Mouse (Mus musculus) frontal cortex, postnatal 25 days (tissue): Measurements from ENCODE around the gene Gabbr2.

Experiments used
- DNase-seq, 2 experiments: peaks; one replicate each; pipeline ENCODE4 v3.0.0; 2022; ENCODE audit warnings: low spot score in 2 of 2

Gabbr2 gene

DNA sequence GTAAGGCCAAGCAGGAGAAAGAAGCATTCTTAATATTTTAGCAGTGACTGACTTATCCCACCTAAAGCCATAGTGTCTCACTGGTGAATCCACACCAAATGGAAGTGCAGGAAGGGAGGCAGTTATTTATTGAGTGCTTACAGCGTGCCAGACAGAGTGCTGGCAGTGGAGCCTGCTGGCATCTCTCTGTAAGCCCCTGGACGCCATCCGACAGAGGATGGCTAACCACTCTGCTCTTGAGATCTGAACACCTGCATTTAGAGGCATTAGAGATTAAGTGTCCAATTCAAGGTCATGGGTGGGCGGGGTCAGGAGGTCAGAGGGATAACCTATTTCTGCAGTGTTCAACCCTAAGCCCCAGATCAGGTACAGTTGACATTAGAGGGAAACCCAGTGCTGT is 2.8 kb downstream of the Gabbr2 start:
- DNase-seq = no peak

DNA sequence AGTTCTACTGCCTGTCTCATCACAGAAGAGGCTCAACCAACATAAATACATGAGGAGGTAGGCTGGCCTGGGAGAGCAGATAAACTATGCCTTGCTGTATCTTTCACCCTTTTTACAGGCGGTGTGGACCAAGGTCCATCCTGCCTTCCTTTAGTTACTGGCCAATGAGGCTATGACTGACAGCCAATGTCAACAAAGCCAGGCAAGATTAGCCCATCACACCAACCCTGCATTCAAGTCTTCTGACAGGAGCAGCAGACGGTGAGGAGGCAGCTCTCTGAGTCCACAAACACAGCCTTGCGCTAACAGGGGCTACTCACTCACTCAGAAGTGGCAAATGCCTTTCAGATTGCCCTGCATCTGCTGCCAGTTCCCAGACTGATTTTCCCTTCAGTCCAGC is 3.4 kb downstream of the Gabbr2 start:
- no peak for DNase-seq

DNA sequence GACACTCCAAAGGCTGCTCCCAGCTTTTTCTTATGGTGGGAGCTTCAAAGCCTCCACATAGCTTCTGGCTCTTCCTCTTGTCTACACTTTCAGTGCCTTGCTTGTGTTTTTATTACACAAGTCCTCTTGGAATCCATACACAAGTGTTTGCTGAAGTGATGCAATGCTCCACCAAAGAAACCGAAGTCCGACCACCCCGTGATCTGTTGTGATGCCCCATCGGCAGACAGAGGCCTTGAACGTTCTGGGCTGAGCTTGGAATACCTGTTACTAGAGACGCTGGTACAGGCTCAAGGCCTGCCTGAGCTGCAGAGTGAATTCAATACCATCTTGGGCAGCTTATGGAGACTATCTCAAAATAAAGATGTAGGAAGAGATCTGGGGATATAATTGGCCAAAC is 3.9 kb downstream of the Gabbr2 start:
- DNase-seq = no peak

DNA sequence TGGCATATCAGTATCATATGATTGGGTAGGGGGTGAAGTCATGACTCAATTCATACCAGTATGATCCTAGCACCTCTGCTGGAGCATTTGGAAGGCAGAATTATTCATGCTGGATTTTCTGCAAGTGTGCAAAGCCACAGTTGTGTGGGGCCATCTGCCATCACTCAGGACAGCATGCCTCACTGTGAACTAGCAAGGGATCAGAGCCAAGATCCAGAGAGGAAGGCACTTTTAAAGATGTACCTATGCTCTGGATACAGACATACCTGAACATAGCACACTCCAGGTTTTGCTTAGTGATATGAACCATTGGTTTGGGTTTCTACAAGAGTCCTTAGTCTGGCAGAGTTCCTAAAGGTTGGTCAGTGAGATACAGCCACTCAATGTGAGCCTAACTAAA is 5.6 kb downstream of the Gabbr2 start:
- no peak for DNase-seq

DNA sequence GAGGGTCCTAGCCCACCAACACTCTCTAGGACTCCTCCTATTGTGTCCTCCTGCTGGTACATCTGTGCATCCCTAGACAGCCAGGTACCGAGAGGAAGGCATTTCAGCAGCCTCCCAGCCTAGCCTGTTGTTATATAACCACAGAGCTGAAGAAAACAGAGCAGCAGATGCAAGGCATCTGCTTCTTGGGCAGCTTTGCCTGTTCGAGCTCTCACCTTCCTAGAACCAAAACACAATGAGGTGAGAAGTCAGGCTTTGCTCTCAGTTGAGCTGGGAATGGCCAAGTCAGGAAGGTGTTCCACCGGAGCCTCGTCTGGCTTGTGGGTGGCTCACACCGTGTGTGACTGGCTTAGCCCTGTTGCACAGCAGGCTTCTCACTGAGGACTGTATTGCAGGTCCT is 8.8 kb downstream of the Gabbr2 start:
- no peak for DNase-seq

DNA sequence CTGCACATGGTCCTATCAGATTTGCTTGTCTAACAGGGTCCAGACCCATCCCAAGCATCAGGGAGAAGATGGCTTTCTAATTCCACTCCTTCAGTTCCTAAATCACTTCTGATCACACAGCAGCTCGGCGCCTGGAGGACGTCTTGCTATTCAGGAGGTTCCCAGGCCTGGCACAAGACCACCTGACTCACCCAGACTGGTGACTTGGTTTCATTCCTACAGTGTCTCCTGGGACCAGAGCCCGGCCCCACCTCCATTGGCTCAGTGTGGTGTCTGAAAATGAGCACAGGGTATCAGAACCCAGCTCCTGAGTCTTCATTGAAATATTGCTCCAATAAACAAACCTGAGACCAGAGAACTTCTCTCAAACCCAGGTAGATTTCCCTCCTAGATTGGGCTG is 9.6 kb downstream of the Gabbr2 start:
- DNase-seq = no peak

DNA sequence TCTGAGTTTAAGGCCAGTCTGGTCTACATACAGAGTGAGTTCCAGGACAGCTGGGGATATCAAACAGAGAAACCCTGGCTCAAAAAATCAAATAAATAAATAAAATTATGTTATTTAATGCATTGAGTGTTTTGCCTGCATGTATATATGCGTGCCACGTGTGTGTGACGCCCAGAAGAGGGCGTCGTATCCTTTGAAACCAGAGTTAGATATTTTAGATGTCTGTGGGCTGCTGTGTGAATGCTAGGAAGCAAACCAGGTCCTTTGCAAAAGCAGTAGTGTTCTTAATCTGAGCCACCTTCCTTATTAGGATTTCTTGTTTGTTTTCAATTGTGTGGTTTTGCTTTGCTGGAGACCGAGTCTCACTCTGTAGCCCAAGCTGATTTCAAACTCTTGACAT is 13.3 kb downstream of the Gabbr2 start:
- DNase-seq = no peak

DNA sequence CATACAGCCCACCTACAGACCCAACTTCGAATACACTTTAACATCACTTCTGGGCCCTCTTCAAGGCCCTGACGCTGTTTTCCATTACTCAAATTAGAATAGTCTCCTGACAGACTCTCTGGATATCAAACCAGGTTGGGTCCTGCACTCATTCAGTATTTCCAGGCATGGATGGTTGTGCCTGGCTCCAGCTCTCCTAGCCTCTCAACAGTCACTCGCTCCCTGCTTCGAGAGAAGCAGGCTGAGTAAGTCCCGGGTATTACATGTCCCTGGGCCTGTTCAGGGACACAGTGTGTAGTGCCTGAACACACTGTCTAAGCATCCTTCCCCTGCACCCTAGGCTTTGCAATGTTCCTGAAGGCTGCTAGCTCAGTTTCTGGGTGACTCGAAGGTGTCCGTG is 14.5 kb downstream of the Gabbr2 start:
- no peak for DNase-seq

DNA sequence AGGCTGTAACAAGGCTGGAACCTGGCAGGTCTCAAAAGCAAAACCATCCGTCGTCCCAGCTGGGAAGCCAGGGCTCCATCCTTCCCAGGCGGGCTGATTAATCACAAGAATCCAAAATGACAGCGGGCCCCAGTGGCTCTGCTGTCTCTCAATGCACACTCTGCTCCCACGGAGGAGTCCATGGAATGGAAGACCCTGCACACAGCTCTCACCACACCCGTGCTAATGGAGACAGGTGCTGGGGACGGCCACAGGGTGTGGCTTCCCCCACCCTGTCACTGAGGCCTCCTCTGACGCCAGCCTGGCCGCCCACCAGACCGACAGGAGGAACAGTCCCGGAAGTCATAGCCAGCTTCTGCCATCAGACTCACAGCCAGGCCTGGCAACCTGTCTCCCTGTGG is 15.0 kb downstream of the Gabbr2 start:
- no peak for DNase-seq

DNA sequence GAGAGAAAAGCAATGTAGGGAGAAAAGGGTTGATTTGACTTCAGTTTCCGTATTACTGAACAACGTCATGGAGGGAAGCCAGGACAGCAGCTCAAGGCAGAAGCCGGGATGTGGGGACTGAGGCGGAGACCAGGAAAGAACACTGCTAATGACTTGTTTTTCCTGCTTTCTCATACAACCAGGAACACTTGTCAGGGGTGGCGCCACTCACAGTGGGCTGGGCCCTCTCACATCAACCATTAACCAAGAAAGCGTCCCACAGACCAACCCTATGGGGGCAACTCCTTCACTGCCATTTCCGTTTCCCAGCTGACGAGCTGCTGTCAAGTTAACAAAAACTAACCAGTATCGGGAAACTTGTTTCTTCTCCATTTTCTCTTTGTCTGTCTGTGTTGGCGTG is 18.4 kb downstream of the Gabbr2 start:
- DNase-seq = no peak

DNA sequence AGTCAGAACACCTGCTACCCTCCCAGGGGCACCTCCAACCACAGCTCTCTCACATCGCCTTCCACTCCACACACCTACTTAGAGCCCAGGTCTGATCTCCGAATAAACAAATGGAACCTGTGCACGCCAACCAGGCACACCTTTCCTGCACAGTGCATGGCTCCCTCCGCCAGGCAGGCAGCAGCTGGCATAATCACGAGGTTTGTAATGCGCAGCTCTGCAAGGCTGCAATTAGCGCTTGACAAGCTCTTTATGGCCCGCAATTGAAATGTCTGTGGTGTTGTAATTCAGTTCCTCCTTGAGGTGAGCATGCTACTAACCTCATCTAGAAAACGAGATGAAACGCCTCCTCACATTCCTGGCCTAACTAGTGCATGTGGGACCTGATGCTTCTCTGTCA is 23.7 kb downstream of the Gabbr2 start:
- no peak for DNase-seq

DNA sequence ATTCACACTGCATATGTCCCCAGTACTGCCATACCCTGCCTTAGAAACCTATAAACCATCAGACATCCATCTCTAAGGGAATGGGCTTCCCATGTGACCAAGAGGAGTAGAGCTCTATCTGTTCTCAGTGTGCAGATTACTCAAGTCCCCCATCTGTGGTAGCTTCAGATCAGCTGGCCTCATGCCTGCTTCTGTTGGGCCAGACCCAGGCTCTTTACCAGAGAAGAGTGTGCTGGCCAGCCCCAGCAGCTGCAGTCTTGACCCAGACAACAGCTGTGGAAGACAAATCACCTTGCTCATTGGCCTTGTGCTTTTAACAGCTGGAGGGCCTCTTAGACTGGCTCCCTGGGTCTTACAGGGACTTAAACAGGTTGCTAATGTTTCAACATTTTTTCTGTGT is 25.1 kb downstream of the Gabbr2 start:
- no peak for DNase-seq

DNA sequence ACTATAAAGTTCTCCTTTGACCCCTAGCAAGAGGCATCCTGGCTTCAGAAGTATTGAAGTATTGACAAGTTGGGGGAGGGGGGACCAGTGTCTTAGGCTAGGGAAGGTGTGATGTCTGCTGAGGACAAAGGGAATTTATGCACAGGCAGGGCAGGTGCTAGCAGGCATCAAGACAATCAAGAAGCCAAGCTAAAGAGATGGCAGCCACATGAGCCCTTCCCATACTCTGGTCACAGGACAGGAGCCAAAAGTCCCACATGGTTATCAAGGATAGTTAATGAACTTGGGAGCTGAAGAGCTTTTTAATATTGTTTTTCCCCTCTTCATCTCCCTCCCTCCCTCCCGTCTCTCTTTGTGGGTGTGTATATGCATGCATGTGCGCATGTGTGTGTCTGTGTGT is 30.3 kb downstream of the Gabbr2 start:
- DNase-seq = no peak

DNA sequence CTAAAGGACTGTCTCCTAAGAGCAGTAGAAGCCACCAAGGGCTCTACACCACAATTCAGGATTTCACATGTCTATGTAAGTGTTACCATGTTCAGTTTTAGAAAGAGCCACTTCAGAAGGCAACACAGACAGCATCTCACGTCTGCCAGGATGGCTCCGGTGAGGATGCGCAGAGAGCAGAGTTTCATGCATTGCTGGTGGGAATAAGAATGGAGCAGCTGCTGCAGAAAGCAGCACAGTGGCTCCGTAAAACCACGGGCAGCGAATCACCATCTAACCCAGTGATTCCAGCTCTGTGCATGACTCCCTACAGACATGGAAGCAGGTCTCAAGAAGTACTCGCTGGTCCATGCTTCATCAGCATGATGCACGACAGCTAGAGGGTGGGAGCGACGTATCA is 31.5 kb downstream of the Gabbr2 start:
- DNase-seq = no peak

DNA sequence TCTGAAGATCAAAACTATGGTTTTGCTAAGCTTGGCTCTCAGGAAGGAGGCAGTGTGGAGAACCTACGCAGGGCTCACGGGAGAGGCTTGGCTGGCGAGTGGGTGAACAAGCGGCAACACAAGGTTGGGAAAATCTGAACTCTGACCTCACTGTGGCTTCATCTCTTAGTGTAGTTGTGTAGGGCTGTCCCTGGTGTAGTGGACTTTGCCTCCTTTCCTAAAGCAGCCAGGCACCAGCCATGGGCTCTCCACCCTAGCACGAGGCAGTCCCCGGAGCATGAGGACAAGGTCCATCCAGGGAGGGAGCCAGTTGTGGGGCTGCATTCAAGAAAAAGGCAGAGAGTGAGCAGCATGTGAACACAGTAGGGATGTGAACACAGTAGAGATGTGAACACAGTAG is 31.9 kb downstream of the Gabbr2 start:
- DNase-seq = no peak

DNA sequence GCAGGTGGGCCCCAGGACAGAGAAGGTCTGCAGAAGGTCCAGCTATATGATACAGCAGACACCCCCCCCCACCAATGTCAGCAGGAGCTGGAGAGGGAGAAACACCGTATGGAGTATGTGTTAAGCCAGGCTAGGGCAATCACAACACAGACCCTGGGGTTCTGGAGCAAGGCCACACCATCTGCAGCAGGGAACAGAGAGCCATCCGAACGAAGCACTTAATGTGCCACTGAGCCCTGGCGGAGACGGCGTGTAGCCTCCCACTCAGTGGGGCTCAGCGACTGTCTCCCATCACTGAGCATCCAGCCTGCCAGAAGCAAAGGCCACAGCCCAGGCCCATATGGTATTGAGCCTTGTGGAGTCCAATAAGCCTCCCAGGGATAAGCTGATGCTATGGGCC is 33.7 kb downstream of the Gabbr2 start:
- DNase-seq = no peak

DNA sequence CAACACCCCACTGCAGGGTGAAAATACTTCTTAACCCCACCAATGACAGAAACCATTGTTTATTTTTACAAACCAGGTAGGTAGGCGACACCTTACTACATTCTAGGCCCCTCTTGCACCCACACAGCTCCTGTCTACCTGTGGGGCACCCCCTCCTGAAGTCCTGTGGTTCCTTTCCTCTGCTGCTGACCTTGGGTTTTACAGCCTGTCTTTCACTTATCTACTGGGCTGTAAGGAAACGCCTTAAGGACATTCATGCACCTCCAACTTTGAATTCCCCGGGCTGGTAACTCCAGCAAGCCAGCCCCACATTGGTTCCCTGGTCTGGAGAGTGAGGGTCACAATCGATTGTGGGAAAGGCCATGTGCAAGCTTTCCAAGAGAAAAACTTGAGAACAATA is 34.7 kb downstream of the Gabbr2 start:
- DNase-seq = no peak

DNA sequence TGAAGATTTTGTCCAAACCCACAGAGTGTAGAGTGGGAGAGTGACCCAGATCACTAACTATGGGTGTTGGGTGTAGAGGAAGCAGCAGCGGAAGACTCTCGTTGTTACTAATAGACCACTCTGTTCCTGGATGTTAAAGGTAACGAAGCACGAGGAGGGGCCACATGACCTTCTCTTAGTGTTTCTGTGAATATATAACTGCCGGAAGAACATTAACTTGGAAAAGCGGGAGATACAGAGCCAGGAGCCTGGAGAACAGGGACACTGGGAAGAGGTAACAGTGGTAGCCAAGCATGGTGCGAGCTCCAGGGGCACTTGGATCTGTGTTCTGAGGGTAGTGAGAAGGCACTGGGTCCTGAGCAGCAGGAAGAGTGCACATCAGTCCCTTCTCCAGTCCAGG is 38.7 kb downstream of the Gabbr2 start:
- DNase-seq = no peak

DNA sequence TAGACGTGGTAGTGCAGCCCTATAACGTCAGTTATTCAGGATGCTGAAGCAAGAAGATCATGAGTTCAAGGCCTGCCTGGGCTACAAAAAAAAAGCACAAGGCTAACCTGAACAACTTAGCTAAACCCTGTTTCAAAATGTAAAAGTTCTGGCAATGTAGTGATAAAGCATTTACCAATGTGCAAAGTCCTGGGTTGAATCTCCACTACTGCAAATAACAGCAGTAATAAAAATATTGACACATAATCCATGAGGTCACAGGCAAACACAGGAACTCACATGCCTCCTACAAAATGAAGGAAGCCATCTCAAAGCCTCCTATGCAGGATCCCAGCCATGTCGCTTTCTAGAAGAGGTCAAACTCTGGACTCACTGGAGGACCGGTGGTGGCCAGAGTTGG is 39.1 kb downstream of the Gabbr2 start:
- DNase-seq = no peak

DNA sequence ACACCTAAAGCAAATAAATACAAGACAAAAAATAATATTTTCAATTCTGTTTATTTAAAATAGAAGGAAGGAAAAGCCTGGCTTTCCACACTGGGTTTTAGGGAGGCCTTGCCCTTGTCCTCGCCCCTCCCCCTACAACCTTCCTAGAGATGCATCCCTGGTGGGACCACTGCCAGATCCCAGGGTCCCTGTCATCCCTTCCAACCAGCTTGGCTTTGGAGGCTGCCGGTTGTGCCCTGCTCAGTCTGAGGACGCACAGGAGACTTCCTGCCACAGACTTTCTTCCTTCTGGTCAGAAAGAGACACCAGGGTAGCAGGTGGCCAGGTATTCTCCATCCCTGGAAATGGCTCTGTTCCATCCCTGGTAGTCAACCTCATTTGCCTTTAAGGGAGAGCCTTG is 57.4 kb downstream of the Gabbr2 start:
- DNase-seq = no peak

DNA sequence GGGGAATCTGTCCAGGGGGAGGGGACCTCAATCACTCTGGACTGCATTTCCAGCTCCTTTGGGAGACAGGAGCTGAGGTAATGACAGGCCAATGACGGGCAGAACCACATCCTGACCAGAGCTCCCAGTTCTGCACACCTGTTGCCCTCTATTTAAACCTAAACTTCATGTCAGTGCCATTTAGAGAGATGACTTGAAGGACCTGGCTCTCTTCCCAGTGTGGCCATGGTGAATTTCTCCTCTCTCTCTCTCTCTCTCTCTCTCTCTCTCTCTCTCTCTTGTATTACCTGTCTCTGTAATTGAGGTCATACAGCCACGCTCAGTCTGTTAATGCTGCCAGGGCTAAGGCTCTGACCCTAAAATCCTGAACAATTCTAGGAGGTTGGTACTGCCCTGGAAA is 58.1 kb downstream of the Gabbr2 start:
- no peak for DNase-seq

DNA sequence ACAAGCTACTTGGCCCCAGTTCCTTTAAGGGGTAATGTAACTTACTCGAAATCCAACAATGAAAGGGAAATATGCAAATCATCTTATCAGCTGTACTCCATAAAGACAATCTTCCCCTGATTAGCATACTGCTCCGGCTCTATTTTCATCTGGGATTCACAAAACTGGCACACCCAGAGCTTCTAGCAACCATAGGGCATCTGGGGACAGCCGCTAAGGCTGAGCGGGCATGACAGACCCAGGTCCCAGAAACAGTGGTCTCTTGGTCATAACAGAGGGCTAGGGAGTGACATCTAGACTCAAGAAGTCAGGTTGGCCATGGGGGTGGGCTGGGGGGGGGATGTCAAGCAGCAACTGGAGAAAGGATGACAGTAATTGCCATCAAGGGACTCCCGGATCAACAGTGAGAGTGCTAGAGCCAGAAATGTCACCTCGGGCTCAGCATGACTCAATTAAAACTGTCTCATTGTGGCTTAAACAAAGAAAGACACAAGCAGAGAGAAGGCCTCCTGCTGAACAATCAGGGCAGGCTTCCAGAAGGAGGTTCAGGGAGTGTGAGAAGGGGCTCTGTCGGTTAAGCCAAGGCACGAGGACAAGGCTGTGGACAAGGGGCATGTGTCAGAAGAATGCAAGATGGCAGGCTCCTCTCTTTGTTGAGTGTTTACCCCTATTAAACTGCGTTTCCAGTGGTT is 59.8 kb downstream of the Gabbr2 start:
- no peak for DNase-seq

DNA sequence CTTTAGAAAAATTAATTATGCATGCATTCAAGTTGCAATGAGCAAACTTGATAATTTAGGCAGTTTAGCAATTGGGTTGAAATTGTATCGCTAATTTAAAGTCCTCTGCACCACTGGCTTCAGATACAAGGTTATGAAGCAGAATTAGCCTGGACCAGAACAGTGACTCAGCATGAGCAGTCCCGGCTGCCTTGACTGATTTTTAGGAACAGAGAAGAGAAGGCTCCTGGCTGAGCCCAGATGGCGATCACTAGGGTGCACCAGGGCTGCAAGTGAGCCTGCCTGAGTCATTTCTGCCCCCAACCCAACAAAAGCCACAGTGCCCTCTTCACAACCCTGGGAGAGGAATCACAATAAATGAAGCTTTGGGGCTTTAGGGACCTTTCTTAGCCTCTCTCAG is 63.6 kb downstream of the Gabbr2 start:
- no peak for DNase-seq

DNA sequence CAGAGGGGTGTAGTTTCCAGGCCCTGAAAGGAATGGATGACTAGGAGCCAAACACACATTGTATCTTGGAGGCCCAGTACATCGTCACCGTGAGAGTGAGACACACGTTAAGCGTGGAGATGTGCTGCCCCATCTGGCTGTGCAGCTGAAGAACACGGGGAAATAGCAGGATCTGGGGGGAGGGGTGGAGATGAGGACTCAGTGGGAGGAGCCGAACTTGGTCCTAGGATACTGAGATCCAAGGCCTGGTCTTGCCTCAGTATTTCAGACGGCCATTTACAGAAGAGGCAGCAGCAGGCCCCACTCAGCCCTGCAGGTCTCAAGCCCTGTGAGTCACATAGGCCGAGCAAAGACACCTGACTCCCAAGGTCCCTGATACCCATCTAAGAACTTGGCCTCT is 72.5 kb downstream of the Gabbr2 start:
- no peak for DNase-seq

DNA sequence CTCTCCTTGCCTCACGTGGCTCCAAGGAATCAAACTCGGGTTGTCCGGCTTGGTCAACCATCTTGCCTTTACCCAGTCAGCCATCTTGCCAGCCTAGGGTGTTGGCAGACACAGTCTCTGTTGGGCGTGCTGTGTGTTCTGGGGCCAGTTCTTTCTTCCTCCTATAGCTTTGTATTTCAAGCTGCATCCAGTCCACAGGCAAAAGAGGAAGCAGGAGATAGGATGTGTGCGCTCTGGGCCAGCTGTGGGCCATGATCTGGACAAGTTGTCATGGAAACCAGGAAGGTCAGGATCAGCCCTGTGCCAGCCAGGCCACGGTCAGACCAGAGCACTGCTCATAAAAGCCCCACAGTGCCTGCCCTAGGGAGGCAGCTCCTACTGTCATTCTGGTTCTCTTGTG is 74.9 kb downstream of the Gabbr2 start:
- DNase-seq = no peak
